Mouse (Mus musculus) CH12.LX (cell line): ENCODE data around the gene Slc22a5. TPM values are rescaled to one million over a fixed set of nuclear protein-coding genes. Genes with fewer than 3 reads are reported as not detected.

ENCODE experiments used
- DNase-seq: peaks from one replicate; pipeline ENCODE4 v3.0.0-alpha.2; 2013; ENCODE audit errors: extremely low read depth
- H3K27ac ChIP-seq: 2 replicates; pipeline ENCODE4 v1.5.1; 2012; ENCODE audit warnings: low read depth, mild to moderate bottlenecking, control low read depth, moderate library complexity; ENCODE audit not compliant: insufficient read depth
- H3K27me3 ChIP-seq: replicated peaks from 2 replicates; pipeline ENCODE3; 2012; ENCODE audit warnings: inconsistent platforms
- H3K36me3 ChIP-seq, 2 experiments: replicated peaks in 1 of 2; 2 replicates each; pipeline versions ENCODE3 to v1.6.1; 2012; ENCODE audit warnings: inconsistent platforms in 1 of 2, low read length in 1 of 2, mild to moderate bottlenecking in 1 of 2, mixed read lengths in 1 of 2, moderate library complexity in 1 of 2; ENCODE audit not compliant: control insufficient read depth in 1 of 2, insufficient read depth in 1 of 2
- H3K4me1 ChIP-seq, 2 experiments: 2 replicates each; pipeline ENCODE4 v1.6.1; 2012; ENCODE audit warnings: inconsistent platforms in 1 of 2, moderate library complexity in 1 of 2; ENCODE audit not compliant: insufficient read depth in 2 of 2, control insufficient read depth in 1 of 2
- H3K4me2 ChIP-seq: 2 replicates; pipeline ENCODE4 v1.6.1; 2012; ENCODE audit warnings: low read depth, mild to moderate bottlenecking, control low read depth; ENCODE audit not compliant: poor library complexity, insufficient read depth, severe bottlenecking
- H3K4me3 ChIP-seq, 3 experiments: fragments of 150-350 bp in 1 of 3; sonication (generic) in 1 of 3; replicated peaks in 1 of 3; 2 replicates each; pipeline versions ENCODE3 to v1.5.1; 2011 to 2012; ENCODE audit warnings: low read depth in 2 of 3, low read length in 2 of 3, mild to moderate bottlenecking in 2 of 3, moderate library complexity in 2 of 3, control low read depth in 1 of 3, improper control_type of control experiment in 1 of 3, inconsistent platforms in 1 of 3, mixed read lengths in 1 of 3; ENCODE audit not compliant: poor library complexity in 1 of 3
- H3K79me2 ChIP-seq: replicated peaks from 2 replicates; pipeline ENCODE4 v1.6.1; 2012; ENCODE audit warnings: mild to moderate bottlenecking, moderate library complexity; ENCODE audit not compliant: control insufficient read depth, poor library complexity, insufficient read depth, severe bottlenecking; ENCODE audit errors: extremely low read depth
- H3K9ac ChIP-seq: 2 replicates; pipeline ENCODE4 v1.6.1; 2012; ENCODE audit warnings: low read depth, mild to moderate bottlenecking, control low read depth, moderate library complexity; ENCODE audit not compliant: insufficient read depth
- H3K9me3 ChIP-seq: replicated peaks from 2 replicates; pipeline ENCODE3; 2012; ENCODE audit warnings: low read length, inconsistent platforms, mixed read lengths
- CHD1 ChIP-seq: IDR thresholded peaks from 2 replicates; pipeline ENCODE4 v1.6.1; 2012; ENCODE audit warnings: low read depth, low read length, improper control_type of control experiment, inconsistent platforms
- E2F4 ChIP-seq: IDR thresholded peaks from 2 replicates; pipeline ENCODE4 v1.6.1; 2011; ENCODE audit warnings: low read depth, low read length, improper control_type of control experiment; ENCODE audit not compliant: insufficient replicate concordance
- ELF1 ChIP-seq: IDR thresholded peaks from 2 replicates; pipeline ENCODE4 v1.6.1; 2014; ENCODE audit warnings: low read depth, mild to moderate bottlenecking, inconsistent platforms, low read length, improper control_type of control experiment
- ETS1 ChIP-seq: conservative IDR thresholded peaks from 2 replicates; pipeline ENCODE4 v1.6.1; 2012; ENCODE audit warnings: low read depth, mild to moderate bottlenecking, inconsistent platforms, low read length, improper control_type of control experiment, moderate library complexity
- GABPA ChIP-seq: IDR thresholded peaks from 2 replicates; pipeline ENCODE4 v1.6.1; 2012; ENCODE audit warnings: low read depth, low read length, improper control_type of control experiment, inconsistent platforms; ENCODE audit not compliant: insufficient replicate concordance
- HCFC1 ChIP-seq: IDR thresholded peaks from 2 replicates; pipeline ENCODE4 v1.6.1; 2012; ENCODE audit warnings: low read depth, mild to moderate bottlenecking, inconsistent platforms, low read length, improper control_type of control experiment
- IRF4 ChIP-seq: IDR thresholded peaks from 2 replicates; pipeline ENCODE4 v1.6.1; 2014; ENCODE audit warnings: low read depth, mild to moderate bottlenecking, inconsistent platforms, low read length, improper control_type of control experiment
- JUN ChIP-seq: IDR thresholded peaks from 2 replicates; pipeline ENCODE4 v1.6.1; 2011; ENCODE audit warnings: low read depth, mild to moderate bottlenecking, low read length, improper control_type of control experiment, moderate library complexity; ENCODE audit not compliant: insufficient read depth
- JUND ChIP-seq: conservative IDR thresholded peaks from 2 replicates; pipeline ENCODE4 v1.6.1; 2011; ENCODE audit warnings: low read depth, low read length, improper control_type of control experiment
- KAT2A ChIP-seq: IDR thresholded peaks from 2 replicates; pipeline ENCODE4 v1.6.1; 2012; ENCODE audit warnings: low read length, improper control_type of control experiment, inconsistent platforms; ENCODE audit not compliant: insufficient replicate concordance
- MAX ChIP-seq: IDR thresholded peaks from 2 replicates; pipeline ENCODE4 v1.6.1; 2011; ENCODE audit warnings: low read length, improper control_type of control experiment
- MAZ ChIP-seq: IDR thresholded peaks from 2 replicates; pipeline ENCODE4 v1.6.1; 2012; ENCODE audit warnings: low read depth, mild to moderate bottlenecking, inconsistent platforms, low read length, improper control_type of control experiment, moderate library complexity
- MEF2A ChIP-seq: IDR thresholded peaks from 2 replicates; pipeline ENCODE4 v1.6.1; 2014; ENCODE audit warnings: low read depth, mild to moderate bottlenecking, inconsistent platforms, low read length, improper control_type of control experiment, borderline replicate concordance
- MXI1 ChIP-seq: IDR thresholded peaks from 2 replicates; pipeline ENCODE4 v1.6.1; 2011; ENCODE audit warnings: mild to moderate bottlenecking, low read depth, low read length, improper control_type of control experiment
- NRF1 ChIP-seq: IDR thresholded peaks from 2 replicates; pipeline ENCODE4 v1.6.1; 2014; ENCODE audit warnings: low read depth, mild to moderate bottlenecking, inconsistent platforms, low read length, improper control_type of control experiment, moderate library complexity
- PAX5 ChIP-seq: IDR thresholded peaks from 2 replicates; pipeline ENCODE4 v1.6.1; 2012; ENCODE audit warnings: low read length, inconsistent platforms, mixed read lengths
- RAD21 ChIP-seq: IDR thresholded peaks from 2 replicates; pipeline ENCODE4 v1.6.1; 2011; ENCODE audit warnings: low read depth, mild to moderate bottlenecking, low read length, improper control_type of control experiment, moderate library complexity
- RCOR1 ChIP-seq: conservative IDR thresholded peaks from 2 replicates; pipeline ENCODE4 v1.6.1; 2012; ENCODE audit warnings: low read depth, mild to moderate bottlenecking, inconsistent platforms, low read length, improper control_type of control experiment
- TCF12 ChIP-seq: IDR thresholded peaks from 2 replicates; pipeline ENCODE4 v1.6.1; 2014; ENCODE audit warnings: low read depth, mild to moderate bottlenecking, inconsistent platforms, low read length, improper control_type of control experiment
- ZKSCAN1 ChIP-seq: IDR thresholded peaks from 2 replicates; pipeline ENCODE4 v1.6.1; 2012; ENCODE audit warnings: low read depth, inconsistent platforms, low read length, improper control_type of control experiment, borderline replicate concordance
- ZMIZ1 ChIP-seq: IDR thresholded peaks from 2 replicates; pipeline ENCODE4 v1.6.1; 2012; ENCODE audit warnings: low read depth, mild to moderate bottlenecking, inconsistent platforms, low read length, improper control_type of control experiment
- ZNF384 ChIP-seq: IDR thresholded peaks from 2 replicates; pipeline ENCODE4 v1.6.1; 2012; ENCODE audit warnings: low read depth, low read length, improper control_type of control experiment, inconsistent platforms
- dilution Hi-C: fragments of 300-500 bp; cut with MboI; formaldehyde crosslinking; loops from 2 replicates; pipeline ENCODE4 v1.14.3; 2020; ENCODE audit warnings: low sequenced_read_pairs; ENCODE audit not compliant: extremely low pct_unique_long_range_greater_than_20kb, extremely low pct_ligation_motif_present
- in situ Hi-C: fragments of 300-500 bp; cut with MboI; formaldehyde crosslinking; loops from 3 replicates; pipeline ENCODE4 v1.14.3; 2019; ENCODE audit warnings: low sequenced_read_pairs, low pct_ligation_motif_present, low pct_unique_long_range_greater_than_20kb, mixed read lengths
- polyA plus RNA-seq: library from polyadenylated mRNA; unstranded; fragments of >175 nt; gene quantifications from 2 replicates; pipeline ENCODE4 v1.2.1, GENCODE M21; 2012; ENCODE audit warnings: low read depth; ENCODE audit not compliant: insufficient read length
- total RNA-seq, 2 experiments: library from RNA; depleted of rRNA; stranded (reverse); fragments of 300-350 nt in 1 of 2; fragments of >200 nt in 1 of 2; gene quantifications; 2 replicates each; pipeline ENCODE4 v1.2.3; 2012 to 2014

Slc22a5 gene
- total and polyA plus RNA-seq, 3 experiments: 5.6 to 6.7 (median 6.2) TPM

- no peak for DNase-seq
- no peak overlapping the region for H3K4me3 ChIP-seq
- dilution Hi-C loops (no loop called here), in situ Hi-C loops (no loop called here)
- no peaks in the 10 kb centered on the region for H3K79me2 ChIP-seq
- no peak overlapping the region for H3K27ac ChIP-seq
- H3K36me3 ChIP-seq: no peaks in the 10 kb centered on the region
- peaks cover 5% of the 10 kb centered on the region in 2 experiments; a peak in 1 of 4 replicates for H3K4me1 ChIP-seq
- TF ChIP-seq TCF12: no peak
- no peak for TF ChIP-seq E2F4
- TF ChIP-seq ZMIZ1: no peak
- TF ChIP-seq ELF1: no peak
- TF ChIP-seq MEF2A: no peak
- no peak for TF ChIP-seq PAX5
- TF ChIP-seq RAD21: no peak
- no peak for TF ChIP-seq MXI1
- TF ChIP-seq JUN: no peak
- no peak for TF ChIP-seq ETS1
- no peak for TF ChIP-seq JUND
- no peak for TF ChIP-seq ZKSCAN1
- no peaks in the 10 kb centered on the region for H3K9me3 ChIP-seq
- H3K9ac ChIP-seq: no peak overlapping the region
- H3K27me3 ChIP-seq: no peaks in the 10 kb centered on the region
- no peak overlapping the region for H3K4me2 ChIP-seq
Measured at GRCm38 (mm10) chr11:53899981-53900380, 8.5 kb upstream of the Slc22a5 start.

- no peak overlapping the region for H3K27ac ChIP-seq
- H3K4me3 ChIP-seq: no peak overlapping the region
- peaks cover 5% of the 10 kb centered on the region in 2 experiments; a peak in 1 of 4 replicates for H3K4me1 ChIP-seq
- no peak for DNase-seq
- in situ Hi-C loops: no loop called here
- no peak overlapping the region for H3K4me2 ChIP-seq
- no peaks in the 10 kb centered on the region for H3K9me3 ChIP-seq
- H3K9ac ChIP-seq: no peak overlapping the region
- no peaks in the 10 kb centered on the region for H3K36me3 ChIP-seq
- H3K79me2 ChIP-seq: no peaks in the 10 kb centered on the region
- no peaks in the 10 kb centered on the region for H3K27me3 ChIP-seq
- TF ChIP-seq RCOR1 (no peak), IRF4 (no peak), NRF1 (no peak), MAZ (no peak), ZNF384 (no peak), ELF1 (no peak), E2F4 (no peak), MAX (no peak), ZKSCAN1 (no peak), HCFC1 (no peak), JUN (no peak), MEF2A (no peak), GABPA (no peak), KAT2A (no peak), ETS1 (no peak), CHD1 (no peak)
- dilution Hi-C loops: no loop called here
Measured at GRCm38 (mm10) chr11:53899004-53899403, 7.5 kb upstream of the Slc22a5 start.
